Mouse (Mus musculus): ENCODE data around the gene Wnt6. TPM values are rescaled to one million over a fixed set of nuclear protein-coding genes. Genes with fewer than 3 reads are reported as not detected.
A peak's percentile ranks its signal among the peaks of the same experiment; 100 is the strongest.
"Not testable (repeated sequence)": the region's sequence is repeated elsewhere in the genome, so short reads cannot be mapped to it uniquely, and the experiment has no call there.

The Wnt6 gene
- polyA plus RNA-seq, 1 experiment from 2014 or later, result 2.4 TPM

- no peak for ATAC-seq
- no peak overlapping the region for H3K9ac ChIP-seq (replicated peaks)
- H3K4me1 ChIP-seq (replicated peaks), result peaks cover 9% of the 10 kb centered on the region
- no peak overlapping the region for H3K4me3 ChIP-seq (replicated peaks)
- WGBS, result 77% methylated on average over 9 of the region's 9 CpGs
- H3K4me2 ChIP-seq (replicated peaks), result no peak overlapping the region
- no peak overlapping the region for H3K27ac ChIP-seq
- no peaks in the 10 kb centered on the region for H3K36me3 ChIP-seq
- peaks cover 8% of the 10 kb centered on the region; the same call in 1 of the 2 replicates for H3K27me3 ChIP-seq
- H3K9me3 ChIP-seq, result no peaks in the 10 kb centered on the region
Measured at GRCm38 (mm10) chr1:74814931-74815647, 43.4 kb downstream of the Wnt6 start.

- ATAC-seq, result not testable (repeated sequence)
Measured at GRCm38 (mm10) chr1:74815965-74816364, 44.3 kb downstream of the Wnt6 start.

GRCm38 (mm10) chr1:74816612-74817199 is 45.0 kb downstream of the Wnt6 start:
- WGBS, result 5% methylated on average over 38 of the region's 38 CpGs
- H3K27me3 ChIP-seq, result 0 out of 2 replicates have a peak, but pooled peaks cover 8% of the 10 kb centered on the region
- peak; percentile 92 for ATAC-seq
- no peaks in the 10 kb centered on the region for H3K36me3 ChIP-seq
- H3K9me3 ChIP-seq, result no peaks in the 10 kb centered on the region
- peak overlapping the region; percentile 71 for H3K4me3 ChIP-seq (replicated peaks)
- peaks cover 9% of the 10 kb centered on the region for H3K4me1 ChIP-seq (replicated peaks)
- H3K4me2 ChIP-seq (replicated peaks), result peak overlapping the region; percentile 66
- peak overlapping the region; percentile 85 for H3K9ac ChIP-seq (replicated peaks)
- peak overlapping the region; percentile 95 for H3K27ac ChIP-seq

More at GRCm38 (mm10) chr1:74815965-74816364, 44.3 kb downstream of the Wnt6 start:
- H3K27ac ChIP-seq; H3K4me1 ChIP-seq (replicated peaks); H3K9ac ChIP-seq (replicated peaks); H3K36me3 ChIP-seq; H3K4me3 ChIP-seq (replicated peaks); H3K9me3 ChIP-seq; H3K27me3 ChIP-seq; H3K4me2 ChIP-seq (replicated peaks): not testable (repeated sequence)
- WGBS, result 86% methylated on average over 6 of the region's 6 CpGs

- ATAC-seq, result peak; percentile 40
- Histone ChIP-seq H3K4me1 (replicated peaks) (peaks cover 9% of the 10 kb centered on the region), H3K27ac (peak overlapping the region; percentile 95), H3K4me2 (replicated peaks) (peak overlapping the region; percentile 66), H3K4me3 (replicated peaks) (peak overlapping the region; percentile 71), H3K36me3 (no peaks in the 10 kb centered on the region), H3K27me3 (0 out of 2 replicates have a peak, but pooled peaks cover 8% of the 10 kb centered on the region), H3K9me3 (no peaks in the 10 kb centered on the region), H3K9ac (replicated peaks) (peak overlapping the region; percentile 85)
- 12% methylated on average over 14 of the region's 14 CpGs for WGBS
Measured at GRCm38 (mm10) chr1:74817219-74817618, 45.5 kb downstream of the Wnt6 start.

- Histone ChIP-seq H3K9me3 (no peaks in the 10 kb centered on the region), H3K27me3 (0 out of 2 replicates have a peak, but pooled peaks cover 3% of the 10 kb centered on the region), H3K27ac (no peak overlapping the region), H3K9ac (replicated peaks) (no peak overlapping the region), H3K4me3 (replicated peaks) (no peak overlapping the region), H3K4me2 (replicated peaks) (no peak overlapping the region), H3K4me1 (replicated peaks) (peaks cover 9% of the 10 kb centered on the region), H3K36me3 (no peaks in the 10 kb centered on the region)
- 94% methylated on average over 1 of the region's 1 CpGs for WGBS
- no peak for ATAC-seq
Measured at GRCm38 (mm10) chr1:74818509-74818908, 46.8 kb downstream of the Wnt6 start.

GRCm38 (mm10) chr1:74823598-74823997 is 51.9 kb downstream of the Wnt6 start:
- H3K4me3 ChIP-seq (replicated peaks); H3K9ac ChIP-seq (replicated peaks); H3K36me3 ChIP-seq; H3K4me2 ChIP-seq (replicated peaks); H3K27me3 ChIP-seq; ATAC-seq; H3K9me3 ChIP-seq; H3K27ac ChIP-seq: not testable (repeated sequence)
- H3K4me1 ChIP-seq (replicated peaks), result peaks cover 13% of the 10 kb centered on the region
- 92% methylated on average over 4 of the region's 4 CpGs for WGBS

- 3% methylated on average over 14 of the region's 14 CpGs for WGBS
- H3K27ac ChIP-seq, result peak overlapping the region; percentile 65
- ATAC-seq, result peak; percentile 65
- no peak overlapping the region for H3K4me3 ChIP-seq (replicated peaks)
- peaks cover 13% of the 10 kb centered on the region for H3K4me1 ChIP-seq (replicated peaks)
- H3K36me3 ChIP-seq, result no peaks in the 10 kb centered on the region
- peak overlapping the region; percentile 4; the same call in 1 of the 2 replicates for H3K4me2 ChIP-seq (replicated peaks)
- H3K27me3 ChIP-seq, result no peaks in the 10 kb centered on the region
- H3K9ac ChIP-seq (replicated peaks), result no peak overlapping the region
- H3K9me3 ChIP-seq, result no peaks in the 10 kb centered on the region
Measured at GRCm38 (mm10) chr1:74824518-74825302, 53.0 kb downstream of the Wnt6 start.

GRCm38 (mm10) chr1:74830061-74830460 is 58.4 kb downstream of the Wnt6 start:
- Histone ChIP-seq H3K27ac (no peak overlapping the region), H3K4me2 (replicated peaks) (no peak overlapping the region), H3K9ac (replicated peaks) (no peak overlapping the region), H3K4me1 (replicated peaks) (peaks cover 6% of the 10 kb centered on the region), H3K4me3 (replicated peaks) (no peak overlapping the region), H3K27me3 (no peaks in the 10 kb centered on the region), H3K9me3 (no peaks in the 10 kb centered on the region), H3K36me3 (no peaks in the 10 kb centered on the region)
- ATAC-seq, result no peak
- WGBS, result 85% methylated on average over 9 of the region's 9 CpGs

GRCm38 (mm10) chr1:74833255-74833654 is 61.6 kb downstream of the Wnt6 start:
- Histone ChIP-seq H3K36me3 (no peaks in the 10 kb centered on the region), H3K4me3 (replicated peaks) (no peak overlapping the region), H3K27ac (no peak overlapping the region), H3K9me3 (no peaks in the 10 kb centered on the region), H3K4me2 (replicated peaks) (no peak overlapping the region), H3K9ac (replicated peaks) (no peak overlapping the region), H3K27me3 (no peaks in the 10 kb centered on the region), H3K4me1 (replicated peaks) (no peaks in the 10 kb centered on the region)
- no peak for ATAC-seq
- WGBS, result 84% methylated on average over 3 of the region's 3 CpGs

Other genes starting within 250 kb of the Wnt6 start
- gene Plcd4, start 229.0 kb upstream of the Wnt6 start, polyA plus RNA-seq (2015; fragmentation: Nextera tagmentation; extraction: Ambion mirVana), result 2.2 and 2.9 TPM in 2 replicates
- gene Usp37, start 227.6 kb upstream of the Wnt6 start, polyA plus RNA-seq (2015; fragmentation: Nextera tagmentation; extraction: Ambion mirVana), result 32.2 and 33.4 TPM in 2 replicates
- 7.9 and 9.0 TPM in 2 replicates for gene Zfp142, start 183.6 kb upstream of the Wnt6 start, polyA plus RNA-seq (2015; fragmentation: Nextera tagmentation; extraction: Ambion mirVana)
- gene Bcs1l, start 183.6 kb upstream of the Wnt6 start, polyA plus RNA-seq (2015; fragmentation: Nextera tagmentation; extraction: Ambion mirVana), result 21.1 and 24.4 TPM in 2 replicates
- gene Rnf25, start 170.5 kb upstream of the Wnt6 start, polyA plus RNA-seq (2015; fragmentation: Nextera tagmentation; extraction: Ambion mirVana), result 42.9 and 49.3 TPM in 2 replicates
- 25.8 and 26.4 TPM in 2 replicates for gene Stk36, start 170.4 kb upstream of the Wnt6 start, polyA plus RNA-seq (2015; fragmentation: Nextera tagmentation; extraction: Ambion mirVana)
- 16.0 and 18.2 TPM in 2 replicates for gene Ttll4, start 110.1 kb upstream of the Wnt6 start, polyA plus RNA-seq (2015; fragmentation: Nextera tagmentation; extraction: Ambion mirVana)
- 2.9 and 3.3 TPM in 2 replicates for gene Cyp27a1, start 58.3 kb upstream of the Wnt6 start, polyA plus RNA-seq (2015; fragmentation: Nextera tagmentation; extraction: Ambion mirVana)
- 0.08 TPM in 1 of 2 replicates, not detected in the other for gene Prkag3, start 22.7 kb upstream of the Wnt6 start, polyA plus RNA-seq (2015; fragmentation: Nextera tagmentation; extraction: Ambion mirVana)
- 0.35 and 0.45 TPM in 2 replicates for gene Wnt10a, start 19.6 kb downstream of the Wnt6 start, polyA plus RNA-seq (2015; fragmentation: Nextera tagmentation; extraction: Ambion mirVana)
- gene Cdk5r2, start 83.0 kb downstream of the Wnt6 start, polyA plus RNA-seq (2015; fragmentation: Nextera tagmentation; extraction: Ambion mirVana), result 4.8 and 7.1 TPM in 2 replicates
- gene Fev, start 113.5 kb downstream of the Wnt6 start, polyA plus RNA-seq (2015; fragmentation: Nextera tagmentation; extraction: Ambion mirVana), result 1.8 and 5.1 TPM in 2 replicates
- gene Cryba2, start 121.3 kb downstream of the Wnt6 start, polyA plus RNA-seq (2015; fragmentation: Nextera tagmentation; extraction: Ambion mirVana), result 0.64 and 1.9 TPM in 2 replicates
- 0.24 and 0.42 TPM in 2 replicates for gene Cfap65, start 163.7 kb downstream of the Wnt6 start, polyA plus RNA-seq (2015; fragmentation: Nextera tagmentation; extraction: Ambion mirVana)
- gene Ihh, start 179.8 kb downstream of the Wnt6 start, polyA plus RNA-seq (2015; fragmentation: Nextera tagmentation; extraction: Ambion mirVana), result 0.13 and 0.26 TPM in 2 replicates

Data from midbrain, embryonic 13.5 days (tissue).